Mouse (Mus musculus): ENCODE results near the gene Acp2. TPM values are rescaled to one million over a fixed set of nuclear protein-coding genes. Genes with fewer than 3 reads are reported as not detected.

The Acp2 gene
- polyA plus RNA-seq, 1 experiment = 14.5 TPM

DNA sequence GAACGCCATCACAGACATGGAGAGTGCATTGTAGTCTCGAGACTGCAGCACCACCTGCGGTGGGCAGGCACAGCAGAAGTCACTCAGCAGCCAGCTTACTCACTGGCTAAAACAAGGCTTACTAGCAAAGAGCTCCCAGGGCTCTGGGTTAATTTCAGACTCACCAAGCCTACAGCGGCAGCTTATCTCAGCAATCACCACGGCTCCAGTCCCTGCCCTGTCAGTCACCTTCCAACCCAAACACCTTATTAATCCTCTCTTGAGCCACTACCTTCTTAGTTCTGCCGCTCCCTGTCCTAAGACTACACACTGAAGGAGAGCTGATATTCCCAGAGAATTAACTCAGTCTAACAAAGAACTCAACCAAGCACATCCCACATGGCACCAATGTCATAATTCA is 26.5 kb upstream of the Acp2 start:
- Histone ChIP-seq H3K36me3 (ENCODE audit: control insufficient read depth, insufficient read depth, low read length, poor library complexity, severe bottlenecking) (no peaks in the 10 kb centered on the region), H3K27me3 (ENCODE audit: control insufficient read depth, insufficient read depth, low read length, poor library complexity, severe bottlenecking) (no peaks in the 10 kb centered on the region)

DNA sequence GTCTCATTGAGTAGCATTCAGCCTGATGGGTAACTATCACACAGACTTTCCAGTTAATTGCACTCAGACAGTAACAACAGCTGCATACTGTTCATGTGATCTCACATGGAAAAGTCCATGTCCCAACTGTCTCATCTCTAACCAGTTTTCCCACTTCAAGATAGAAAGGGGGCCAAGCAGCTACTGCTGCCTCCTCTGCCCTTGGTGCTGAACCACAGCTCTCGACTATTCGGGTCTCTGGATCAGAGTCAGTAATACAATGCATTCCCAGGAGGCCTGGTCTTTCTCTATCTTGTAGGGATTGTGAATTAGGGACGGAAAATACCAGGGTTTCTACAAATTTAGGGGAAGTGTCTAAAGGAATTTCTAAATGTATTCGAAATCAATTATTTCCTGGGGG is 22.9 kb upstream of the Acp2 start:
- Histone ChIP-seq H3K9me3 (replicated peaks; ENCODE audit: control insufficient read depth, insufficient read depth, low read length, poor library complexity, severe bottlenecking) (no peaks in the 10 kb centered on the region), H3K4me3 (ENCODE audit: low read depth, low read length) (no peak overlapping the region), H3K9ac (ENCODE audit: low read depth, poor library complexity, severe bottlenecking) (no peak overlapping the region), H3K27me3 (ENCODE audit: control insufficient read depth, insufficient read depth, low read length, poor library complexity, severe bottlenecking) (no peaks in the 10 kb centered on the region), H3K27ac (ENCODE audit: insufficient read depth, low read length) (no peak overlapping the region), H3K36me3 (ENCODE audit: control insufficient read depth, insufficient read depth, low read length, poor library complexity, severe bottlenecking) (no peaks in the 10 kb centered on the region), H3K4me1 (ENCODE audit: control insufficient read depth, insufficient read depth, low read length) (peaks cover 4% of the 10 kb centered on the region)
- TF ChIP-seq CTCF (IDR thresholded peaks at IDR 0.05; ENCODE audit: low read depth, low read length) (no peak), EP300 (IDR thresholded peaks at IDR 0.05; ENCODE audit: insufficient read depth, low read depth, low read length) (no peak), POLR2A (IDR thresholded peaks at IDR 0.05; ENCODE audit: insufficient read depth, low read length) (no peak)

More for the DNA sequence above, 26.5 kb upstream of the Acp2 start:
- H3K4me3 ChIP-seq (ENCODE audit: low read depth, low read length) = no peak overlapping the region
- H3K9ac ChIP-seq (ENCODE audit: low read depth, poor library complexity, severe bottlenecking) = no peak overlapping the region
- TF ChIP-seq POLR2A (IDR thresholded peaks at IDR 0.05; ENCODE audit: insufficient read depth, low read length) (no peak), EP300 (IDR thresholded peaks at IDR 0.05; ENCODE audit: insufficient read depth, low read depth, low read length) (no peak), CTCF (IDR thresholded peaks at IDR 0.05; ENCODE audit: low read depth, low read length) (no peak)
- H3K9me3 ChIP-seq (replicated peaks; ENCODE audit: control insufficient read depth, insufficient read depth, low read length, poor library complexity, severe bottlenecking) = no peaks in the 10 kb centered on the region
- H3K27ac ChIP-seq (ENCODE audit: insufficient read depth, low read length) = no peak overlapping the region
- peaks cover 1% of the 10 kb centered on the region for H3K4me1 ChIP-seq (ENCODE audit: control insufficient read depth, insufficient read depth, low read length)

DNA sequence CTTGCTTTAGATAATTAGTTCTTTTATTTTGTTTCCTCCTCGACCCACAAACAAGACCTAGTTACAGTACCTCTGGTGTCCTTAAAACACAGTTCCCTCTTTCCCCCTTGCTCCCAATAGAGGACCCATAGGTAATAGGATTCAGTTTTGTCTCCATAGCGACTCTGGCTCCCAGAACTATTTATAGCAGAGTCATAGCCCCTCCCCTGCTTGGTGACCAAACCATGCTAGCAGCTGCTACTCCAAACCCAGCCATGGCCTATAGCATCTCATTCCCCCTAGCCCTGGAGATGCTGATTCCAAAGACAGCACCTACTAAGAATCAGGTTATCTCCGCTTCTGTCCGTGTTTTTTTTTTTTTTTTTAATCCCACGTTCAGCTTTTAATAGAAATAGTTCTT is 22.0 kb upstream of the Acp2 start:
- no peaks in the 10 kb centered on the region for H3K36me3 ChIP-seq (ENCODE audit: control insufficient read depth, insufficient read depth, low read length, poor library complexity, severe bottlenecking)
- peaks cover 4% of the 10 kb centered on the region for H3K4me1 ChIP-seq (ENCODE audit: control insufficient read depth, insufficient read depth, low read length)
- H3K27me3 ChIP-seq (ENCODE audit: control insufficient read depth, insufficient read depth, low read length, poor library complexity, severe bottlenecking) = no peaks in the 10 kb centered on the region
- no peak overlapping the region for H3K9ac ChIP-seq (ENCODE audit: low read depth, poor library complexity, severe bottlenecking)
- no peaks in the 10 kb centered on the region for H3K9me3 ChIP-seq (replicated peaks; ENCODE audit: control insufficient read depth, insufficient read depth, low read length, poor library complexity, severe bottlenecking)
- H3K27ac ChIP-seq (ENCODE audit: insufficient read depth, low read length) = no peak overlapping the region
- H3K4me3 ChIP-seq (ENCODE audit: low read depth, low read length) = no peak overlapping the region
- TF ChIP-seq POLR2A (IDR thresholded peaks at IDR 0.05; ENCODE audit: insufficient read depth, low read length) (no peak), EP300 (IDR thresholded peaks at IDR 0.05; ENCODE audit: insufficient read depth, low read depth, low read length) (no peak), CTCF (IDR thresholded peaks at IDR 0.05; ENCODE audit: low read depth, low read length) (no peak)

DNA sequence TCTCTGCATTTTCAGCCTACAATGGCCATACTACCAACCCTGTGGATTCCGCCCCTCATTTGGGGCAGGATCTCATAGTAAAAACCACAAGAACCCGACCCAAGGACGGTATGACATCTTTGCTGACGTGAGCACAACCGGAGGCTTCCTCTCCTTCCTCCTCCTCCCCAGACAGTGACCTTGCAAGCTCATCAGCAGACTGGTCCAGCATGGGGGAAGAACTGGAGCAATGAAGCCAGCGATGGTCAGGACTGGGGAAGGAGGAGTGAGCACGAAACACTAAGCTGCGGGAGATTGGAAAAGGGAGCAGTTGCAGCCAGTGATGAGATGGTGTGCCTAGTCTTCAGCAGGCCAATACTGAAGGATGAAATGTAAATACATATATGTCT is 20.7 kb upstream of the Acp2 start:
- no peaks in the 10 kb centered on the region for H3K9me3 ChIP-seq (replicated peaks; ENCODE audit: control insufficient read depth, insufficient read depth, low read length, poor library complexity, severe bottlenecking)
- H3K4me1 ChIP-seq (ENCODE audit: control insufficient read depth, insufficient read depth, low read length) = peaks cover 4% of the 10 kb centered on the region
- H3K27me3 ChIP-seq (ENCODE audit: control insufficient read depth, insufficient read depth, low read length, poor library complexity, severe bottlenecking) = no peaks in the 10 kb centered on the region
- H3K36me3 ChIP-seq (ENCODE audit: control insufficient read depth, insufficient read depth, low read length, poor library complexity, severe bottlenecking) = no peaks in the 10 kb centered on the region
- peak overlapping the region; percentile 57 for H3K4me3 ChIP-seq (ENCODE audit: low read depth, low read length)
- no peak overlapping the region for H3K27ac ChIP-seq (ENCODE audit: insufficient read depth, low read length)
- H3K9ac ChIP-seq (ENCODE audit: low read depth, poor library complexity, severe bottlenecking) = 0 out of 2 replicates have a peak overlapping the region, but pooled peaks have one; percentile 68
- no peak for TF ChIP-seq EP300 (IDR thresholded peaks at IDR 0.05; ENCODE audit: insufficient read depth, low read depth, low read length)
- no peak for TF ChIP-seq POLR2A (IDR thresholded peaks at IDR 0.05; ENCODE audit: insufficient read depth, low read length)
- no peak for TF ChIP-seq CTCF (IDR thresholded peaks at IDR 0.05; ENCODE audit: low read depth, low read length)

DNA sequence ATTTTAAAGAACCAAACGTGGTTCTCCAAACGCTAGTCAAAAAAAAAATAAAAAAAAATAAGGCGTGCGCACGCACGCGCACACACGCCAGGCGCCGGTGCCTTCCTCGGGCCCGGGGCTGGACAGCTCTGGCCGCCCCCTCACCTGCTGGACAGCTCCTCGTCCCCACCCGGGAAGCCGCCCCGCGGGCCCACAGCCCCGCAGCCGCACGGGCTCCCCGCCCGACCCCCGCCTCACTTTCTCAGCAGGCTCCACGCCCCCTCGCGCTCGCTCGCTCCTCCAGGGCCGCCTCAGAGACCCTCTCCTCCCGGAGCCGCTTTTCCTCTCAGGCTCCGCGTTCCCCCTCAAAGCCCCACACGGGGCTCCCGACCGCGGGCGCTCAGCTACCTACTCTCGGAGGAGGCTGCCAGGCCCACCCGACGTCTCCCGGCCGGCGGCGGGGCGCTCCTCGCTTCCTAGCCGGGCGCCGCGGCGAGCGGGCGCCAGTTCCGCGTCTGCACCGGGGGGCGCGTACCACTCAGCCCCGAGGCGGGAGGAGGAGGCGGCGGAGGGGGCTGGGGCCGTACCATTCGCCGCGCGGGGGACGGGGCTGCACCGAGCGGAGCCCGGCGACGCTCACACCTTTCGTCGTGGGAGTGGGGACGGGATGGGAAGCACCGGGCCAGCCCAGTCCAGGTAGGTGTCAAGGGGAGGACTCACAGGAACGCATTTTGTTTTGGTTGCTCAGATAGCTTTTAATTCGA is 20.1 kb upstream of the Acp2 start:
- TF ChIP-seq EP300 (IDR thresholded peaks at IDR 0.05; ENCODE audit: insufficient read depth, low read depth, low read length) = no peak
- no peak for TF ChIP-seq POLR2A (IDR thresholded peaks at IDR 0.05; ENCODE audit: insufficient read depth, low read length)
- no peak for TF ChIP-seq CTCF (IDR thresholded peaks at IDR 0.05; ENCODE audit: low read depth, low read length)

DNA sequence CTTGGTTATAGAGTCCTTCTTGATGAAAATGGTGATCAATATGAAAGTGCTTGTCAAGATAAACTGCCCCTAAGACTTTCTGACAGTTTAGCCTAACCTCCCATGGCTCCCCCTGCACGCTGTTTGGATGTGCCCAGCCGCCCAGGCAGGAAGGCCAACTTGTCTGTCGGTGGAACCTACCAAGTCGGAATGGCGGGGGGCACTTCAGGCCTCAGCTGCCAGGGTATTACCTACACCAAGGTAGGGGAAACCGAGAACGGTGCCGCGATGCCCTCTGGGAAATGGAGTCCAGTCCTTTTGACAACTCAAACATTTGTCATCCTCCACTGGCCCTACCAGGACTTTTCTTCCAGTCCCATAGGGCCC is 19.6 kb upstream of the Acp2 start:
- Histone ChIP-seq H3K4me3 (ENCODE audit: low read depth, low read length) (peak overlapping the region; percentile 57), H3K9me3 (replicated peaks; ENCODE audit: control insufficient read depth, insufficient read depth, low read length, poor library complexity, severe bottlenecking) (no peaks in the 10 kb centered on the region), H3K4me1 (ENCODE audit: control insufficient read depth, insufficient read depth, low read length) (peaks cover 4% of the 10 kb centered on the region), H3K36me3 (ENCODE audit: control insufficient read depth, insufficient read depth, low read length, poor library complexity, severe bottlenecking) (no peaks in the 10 kb centered on the region), H3K27me3 (ENCODE audit: control insufficient read depth, insufficient read depth, low read length, poor library complexity, severe bottlenecking) (no peaks in the 10 kb centered on the region), H3K9ac (ENCODE audit: low read depth, poor library complexity, severe bottlenecking) (no peak overlapping the region), H3K27ac (ENCODE audit: insufficient read depth, low read length) (no peak overlapping the region)
- no peak for TF ChIP-seq CTCF (IDR thresholded peaks at IDR 0.05; ENCODE audit: low read depth, low read length)
- no peak for TF ChIP-seq POLR2A (IDR thresholded peaks at IDR 0.05; ENCODE audit: insufficient read depth, low read length)
- TF ChIP-seq EP300 (IDR thresholded peaks at IDR 0.05; ENCODE audit: insufficient read depth, low read depth, low read length) = no peak

More for the DNA sequence above, 20.1 kb upstream of the Acp2 start:
- Histone ChIP-seq H3K9ac (ENCODE audit: low read depth, poor library complexity, severe bottlenecking) (peak overlapping the region; percentile 68), H3K9me3 (replicated peaks; ENCODE audit: control insufficient read depth, insufficient read depth, low read length, poor library complexity, severe bottlenecking) (no peaks in the 10 kb centered on the region), H3K27ac (ENCODE audit: insufficient read depth, low read length) (no peak overlapping the region), H3K27me3 (ENCODE audit: control insufficient read depth, insufficient read depth, low read length, poor library complexity, severe bottlenecking) (no peaks in the 10 kb centered on the region), H3K4me3 (ENCODE audit: low read depth, low read length) (peak overlapping the region; percentile 57), H3K36me3 (ENCODE audit: control insufficient read depth, insufficient read depth, low read length, poor library complexity, severe bottlenecking) (no peaks in the 10 kb centered on the region), H3K4me1 (ENCODE audit: control insufficient read depth, insufficient read depth, low read length) (peaks cover 4% of the 10 kb centered on the region)
